Mouse (Mus musculus) neural tube, postnatal 0 days (tissue): ENCODE measurements around the gene Lrrk2. TPM values are rescaled to one million over a fixed set of nuclear protein-coding genes. Genes with fewer than 3 reads are reported as not detected.

ENCODE experiments used
- polyA plus RNA-seq: library from polyadenylated mRNA; unstranded; fragments of >200 nt; fragmentation: Nextera tagmentation; extraction: Ambion mirVana; gene quantifications from 2 replicates; pipeline ENCODE4 v1.2.1, GENCODE M21; 2015

Gene Lrrk2
- 2.8 and 3.4 TPM in 2 replicates for polyA plus RNA-seq

GRCm38 (mm10) chr15:91672645-91673568 lies at the start of gene Lrrk2:
Lrrk2 (plus strand) TSS chr15:91673175.

GRCm38 (mm10) chr15:91837965-91838364 lies 165.0 kb downstream of the Lrrk2 start, which contains the start of gene Smgc:
Smgc (plus strand) TSS chr15:91838265.

Other genes with a start within 250 kb of the Lrrk2 start
- gene Slc2a13, start 99.9 kb upstream of the Lrrk2 start, polyA plus RNA-seq = 5.7 and 5.8 TPM in 2 replicates
- not detected in 2 replicates for gene Smgc, start 165.1 kb downstream of the Lrrk2 start, polyA plus RNA-seq